Mouse (Mus musculus) heart, embryonic 11.5 days (tissue): ENCODE measurements around the gene Phkg2. TPM values are rescaled to one million over a fixed set of nuclear protein-coding genes. Genes with fewer than 3 reads are reported as not detected.

Experiments
- ATAC-seq: fragments of 200-750 bp; cut with Nextera tagmentation; replicated peaks from 2 replicates; pipeline ENCODE4 v1.8.0; 2017; ENCODE audit warnings: moderate library complexity; ENCODE audit not compliant: insufficient number of reproducible peaks, low FRiP score, low TSS enrichment
- H3K27ac ChIP-seq: fragments of 300-500 bp; sonication (generic); 2 replicates; pipeline ENCODE4 v1.5.1; 2014; ENCODE audit warnings: mild to moderate bottlenecking, low read depth, low read length
- H3K27me3 ChIP-seq: fragments of 300-500 bp; sonication (generic); 2 replicates; pipeline ENCODE4 v1.6.1; 2014; ENCODE audit warnings: mild to moderate bottlenecking, low read length, mixed read lengths; ENCODE audit not compliant: control insufficient read depth, insufficient read depth
- H3K36me3 ChIP-seq: fragments of 300-500 bp; sonication (generic); 2 replicates; pipeline ENCODE4 v1.6.1; 2014; ENCODE audit warnings: mild to moderate bottlenecking, low read length, moderate library complexity, mixed read lengths; ENCODE audit not compliant: control insufficient read depth, insufficient read depth
- H3K4me1 ChIP-seq: fragments of 300-500 bp; sonication (generic); 2 replicates; pipeline ENCODE4 v1.6.1; 2014; ENCODE audit warnings: low read length; ENCODE audit not compliant: control insufficient read depth, insufficient read depth
- H3K4me2 ChIP-seq: fragments of 300-500 bp; sonication (generic); 2 replicates; pipeline ENCODE4 v1.6.1; 2014; ENCODE audit warnings: mild to moderate bottlenecking, moderate library complexity
- H3K4me3 ChIP-seq: fragments of 300-500 bp; sonication (generic); 2 replicates; pipeline ENCODE4 v1.5.1; 2014; ENCODE audit warnings: low read depth, low read length
- H3K9ac ChIP-seq: fragments of 300-500 bp; sonication (generic); 2 replicates; pipeline ENCODE4 v1.6.1; 2014; ENCODE audit warnings: mild to moderate bottlenecking, low read depth, low read length, moderate library complexity
- H3K9me3 ChIP-seq: fragments of 300-500 bp; sonication (generic); replicated peaks from 2 replicates; pipeline ENCODE4 v1.6.1; 2016; ENCODE audit warnings: low read length; ENCODE audit not compliant: control insufficient read depth
- WGBS: fragments of 180-500 bp; shearing (Covaris S2); extraction: QIAGEN DNeasy Blood & Tissue Kit; methylation state at CpG from one replicate; pipeline ENCODE4 v1.1.7; 2014; ENCODE audit not compliant: insufficient replicate concordance; 5-methylcytosine and 5-hydroxymethylcytosine counted together
- polyA plus RNA-seq: library from polyadenylated mRNA; unstranded; fragments of >200 nt; fragmentation: Nextera tagmentation; extraction: Ambion mirVana; gene quantifications from 2 replicates; pipeline ENCODE4 v1.2.1, GENCODE M21; 2014

Phkg2 gene
- 41.5 and 44.9 TPM in 2 replicates for polyA plus RNA-seq

GRCm38 (mm10) chr7:127572895-127573471 is at the start of gene Phkg2:
Phkg2 (plus strand) TSS chr7:127573340.
- Histone ChIP-seq H3K27ac (peak within 1 kb of the TSS; percentile 81), H3K9ac (peak within 1 kb of the TSS; percentile 85), H3K4me3 (peak within 1 kb of the TSS; percentile 82), H3K9me3 (no peaks in the 10 kb centered on the region), H3K4me2 (peak within 1 kb of the TSS; percentile 93), H3K27me3 (no peaks in the 10 kb centered on the region), H3K4me1 (peaks cover 13% of the 10 kb centered on the region), H3K36me3 (peaks cover 10% of the 10 kb centered on the region)
- ATAC-seq, result peak; percentile 96
- WGBS, result under 1% methylated on average over 17 of the region's 17 CpGs

- ATAC-seq, result no peak
- Histone ChIP-seq H3K36me3 (peaks cover 64% of the 10 kb centered on the region), H3K27ac (no peak overlapping the region), H3K4me1 (no peaks in the 10 kb centered on the region), H3K9me3 (no peaks in the 10 kb centered on the region), H3K27me3 (no peaks in the 10 kb centered on the region), H3K4me3 (no peak overlapping the region), H3K9ac (no peak overlapping the region), H3K4me2 (no peak overlapping the region)
- 99% methylated on average over 3 of the region's 3 CpGs for WGBS
Measured at GRCm38 (mm10) chr7:127541671-127542070, 31.5 kb upstream of the Phkg2 start.

- Histone ChIP-seq H3K4me3 (no peak overlapping the region), H3K4me1 (no peaks in the 10 kb centered on the region), H3K27me3 (no peaks in the 10 kb centered on the region), H3K9me3 (no peaks in the 10 kb centered on the region), H3K4me2 (no peak overlapping the region), H3K27ac (no peak overlapping the region), H3K9ac (no peak overlapping the region), H3K36me3 (peaks cover 46% of the 10 kb centered on the region)
- 92% methylated on average over 15 of the region's 15 CpGs for WGBS
- ATAC-seq, result no peak
Measured at GRCm38 (mm10) chr7:127549116-127549835, 23.9 kb upstream of the Phkg2 start.

GRCm38 (mm10) chr7:127551558-127551957 is 21.6 kb upstream of the Phkg2 start:
- no peak overlapping the region for H3K4me2 ChIP-seq
- no peak for ATAC-seq
- H3K4me1 ChIP-seq, result no peaks in the 10 kb centered on the region
- no peak overlapping the region for H3K27ac ChIP-seq
- H3K9me3 ChIP-seq, result no peaks in the 10 kb centered on the region
- H3K27me3 ChIP-seq, result no peaks in the 10 kb centered on the region
- no peak overlapping the region for H3K9ac ChIP-seq
- peaks cover 48% of the 10 kb centered on the region for H3K36me3 ChIP-seq
- 98% methylated on average over 8 of the region's 8 CpGs for WGBS
- H3K4me3 ChIP-seq, result no peak overlapping the region

- no peak overlapping the region for H3K9ac ChIP-seq
- H3K4me3 ChIP-seq, result no peak overlapping the region
- no peaks in the 10 kb centered on the region for H3K4me1 ChIP-seq
- no peaks in the 10 kb centered on the region for H3K9me3 ChIP-seq
- 98% methylated on average over 11 of the region's 11 CpGs for WGBS
- no peak overlapping the region for H3K4me2 ChIP-seq
- ATAC-seq, result no peak
- peaks cover 42% of the 10 kb centered on the region for H3K36me3 ChIP-seq
- no peaks in the 10 kb centered on the region for H3K27me3 ChIP-seq
- no peak overlapping the region for H3K27ac ChIP-seq
Measured at GRCm38 (mm10) chr7:127560580-127560979, 12.6 kb upstream of the Phkg2 start.

GRCm38 (mm10) chr7:127561340-127561858 is 11.7 kb upstream of the Phkg2 start, which contains the start of gene Tmem265:
Tmem265 (plus strand) TSS chr7:127561390.
- Histone ChIP-seq H3K9me3 (no peaks in the 10 kb centered on the region), H3K4me2 (no peak within 1 kb of the TSS), H3K4me3 (no peak within 1 kb of the TSS), H3K9ac (no peak within 1 kb of the TSS), H3K27me3 (no peaks in the 10 kb centered on the region), H3K27ac (no peak within 1 kb of the TSS), H3K36me3 (peaks cover 37% of the 10 kb centered on the region), H3K4me1 (no peaks in the 10 kb centered on the region)
- ATAC-seq, result no peak
- WGBS, result 92% methylated on average over 5 of the region's 5 CpGs

- Histone ChIP-seq H3K4me1 (no peaks in the 10 kb centered on the region), H3K9me3 (no peaks in the 10 kb centered on the region), H3K27me3 (no peaks in the 10 kb centered on the region), H3K27ac (no peak overlapping the region), H3K4me3 (no peak overlapping the region), H3K9ac (no peak overlapping the region), H3K4me2 (no peak overlapping the region), H3K36me3 (peaks cover 15% of the 10 kb centered on the region)
- no peak; the same call in 1 of the 2 replicates for ATAC-seq
- 65% methylated on average over 6 of the region's 6 CpGs for WGBS
Measured at GRCm38 (mm10) chr7:127564381-127565150, 8.6 kb upstream of the Phkg2 start.

GRCm38 (mm10) chr7:127573503-127574008 is 416 bp downstream of the Phkg2 start:
- peak overlapping the region; percentile 71 for H3K27ac ChIP-seq
- H3K9me3 ChIP-seq, result no peaks in the 10 kb centered on the region
- H3K4me3 ChIP-seq, result peak overlapping the region; percentile 82
- H3K4me1 ChIP-seq, result peaks cover 13% of the 10 kb centered on the region
- peak overlapping the region; percentile 85 for H3K9ac ChIP-seq
- no peaks in the 10 kb centered on the region for H3K27me3 ChIP-seq
- under 1% methylated on average over 25 of the region's 28 CpGs for WGBS
- peak; percentile 62 for ATAC-seq
- H3K36me3 ChIP-seq, result peaks cover 13% of the 10 kb centered on the region
- H3K4me2 ChIP-seq, result peak overlapping the region; percentile 93
